Mouse (Mus musculus): ENCODE results near the gene Ush1g.
A peak's percentile ranks its signal among the peaks of the same experiment; 100 is the strongest.

DNA sequence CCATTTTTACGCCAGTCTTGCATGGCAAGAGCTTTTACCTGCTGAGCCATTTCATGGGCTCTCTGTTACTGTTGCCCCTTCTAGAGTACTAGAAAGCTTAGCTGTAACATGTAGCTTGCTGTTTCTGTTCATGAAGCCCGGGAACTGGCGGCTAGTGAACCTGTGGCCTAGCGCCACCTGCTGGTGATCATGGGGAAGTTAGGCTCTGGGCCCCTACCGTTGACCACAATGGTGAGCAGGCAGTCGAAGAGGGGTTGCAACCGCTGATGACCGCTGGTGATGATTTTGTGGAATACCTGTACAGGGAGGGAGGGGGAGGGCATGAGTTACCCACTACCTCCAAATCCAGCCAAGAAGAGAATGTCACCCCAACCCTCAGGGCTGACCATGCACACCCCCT, 32.3 kb upstream of the Ush1g start:
- TF ChIP-seq CTCF (IDR thresholded peaks at IDR 0.05; ENCODE audit: low read depth) (peak; percentile 99), EP300 (optimal IDR thresholded peaks at IDR 0.05) (no peak)

All from stomach, postnatal 0 days (tissue).